Mouse (Mus musculus): Measurements from ENCODE around the gene Nup98.

DNA sequence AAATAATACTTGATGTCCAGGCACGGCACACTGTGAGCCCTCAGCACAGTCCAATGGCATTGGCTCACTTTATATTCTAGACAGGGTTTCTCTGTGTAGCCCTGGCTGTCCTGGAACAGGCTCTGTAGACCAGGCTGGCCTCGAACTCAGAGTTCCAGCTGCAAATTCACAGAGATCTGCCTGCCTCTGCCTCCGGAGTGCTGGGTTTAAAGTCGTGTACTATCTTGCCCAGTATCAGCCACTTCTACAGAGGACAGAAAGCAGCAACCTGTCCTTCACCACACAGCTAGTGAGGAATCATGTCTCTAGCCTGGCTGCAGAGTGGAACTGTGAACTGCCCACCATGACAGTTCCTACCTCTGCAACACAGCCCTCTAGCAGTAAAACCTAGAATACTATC lies 100.2 kb downstream of the Nup98 start:
- TF ChIP-seq CTCF (IDR thresholded peaks at IDR 0.05; ENCODE audit: insufficient read depth, low read depth, low read length) (no peak), POLR2A (IDR thresholded peaks at IDR 0.05; ENCODE audit: insufficient read depth, low read depth, low read length) (no peak)
